Mouse (Mus musculus): ENCODE measurements around the gene Tmprss3. TPM values are rescaled to one million over a fixed set of nuclear protein-coding genes. Genes with fewer than 3 reads are reported as not detected.

The Tmprss3 gene
- total and polyA plus RNA-seq, 3 experiments: 0.08 to 0.11 TPM; not detected in 1

DNA sequence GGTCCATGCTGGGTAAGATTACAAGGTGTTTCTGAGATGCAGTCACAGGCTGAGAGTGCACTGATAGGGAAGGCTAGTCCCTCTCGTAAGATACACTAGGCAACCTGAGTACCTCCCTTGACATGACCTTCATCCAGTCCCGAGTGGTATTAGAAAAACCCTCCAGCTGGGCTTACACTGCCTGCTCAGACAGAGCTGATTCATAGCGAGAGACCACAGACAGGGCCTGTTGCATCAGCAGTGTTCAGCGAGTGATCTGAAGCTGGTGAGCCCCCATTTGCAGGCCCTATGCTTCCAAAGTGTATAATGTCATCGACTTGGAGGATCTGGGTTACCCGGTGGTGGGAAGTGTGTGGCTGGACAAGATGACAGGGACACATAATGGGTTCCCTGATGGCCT, 33.6 kb downstream of the Tmprss3 start, which contains the start of gene Tff1:
Tff1 (minus strand) TSS at position 151 of the 400 bp plus-strand sequence.
- H3K27me3 ChIP-seq (ENCODE audit: control insufficient read depth in 1 of 2, insufficient read depth in 2 of 2, low read length in 2 of 2): peaks cover 0 to 4% of the 10 kb centered on the region in 2 experiments; a peak in 3 of 4 replicates

DNA sequence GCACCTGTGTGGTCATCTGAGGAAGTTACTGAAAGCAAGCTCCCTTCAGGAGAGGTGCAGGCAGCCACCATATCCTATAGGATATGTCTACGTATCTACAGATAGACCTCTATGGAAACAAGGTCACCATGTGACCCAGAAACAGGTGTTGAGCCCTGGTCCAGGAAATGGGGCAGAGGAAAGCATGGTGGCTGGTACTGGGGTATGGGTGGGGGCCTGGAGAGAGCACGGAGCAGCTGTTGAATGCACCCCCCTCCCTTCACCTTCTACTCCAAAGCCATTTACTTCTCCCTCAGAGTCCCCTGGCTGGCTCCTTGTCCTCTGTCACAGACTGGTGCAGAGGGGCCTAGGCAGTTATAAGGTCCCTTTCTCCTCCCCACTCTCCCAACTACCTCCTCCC, 35.0 kb downstream of the Tmprss3 start:
- Histone ChIP-seq H3K36me3 (ENCODE audit: control insufficient read depth in 1 of 2, insufficient read depth in 2 of 2, low read length in 2 of 2) (no peaks in the 10 kb centered on the region), H3K4me3 (ENCODE audit: control insufficient read depth in 1 of 2, insufficient read depth in 1 of 2, low read depth in 2 of 2, low read length in 2 of 2) (no peak overlapping the region), H3K9me3 (replicated peaks; ENCODE audit: insufficient read depth, low read length) (no peaks in the 10 kb centered on the region), H3K27ac (ENCODE audit: control insufficient read depth, low read depth, low read length) (no peak overlapping the region), H3K79me2 (ENCODE audit: control insufficient read depth, insufficient read depth, low read length, poor library complexity) (no peaks in the 10 kb centered on the region), H3K9ac (ENCODE audit: control insufficient read depth, low read depth, low read length, poor library complexity, severe bottlenecking) (no peak overlapping the region), H3K27me3 (ENCODE audit: control insufficient read depth in 1 of 2, insufficient read depth in 2 of 2, low read length in 2 of 2) (peaks cover 0 to 4% of the 10 kb centered on the region in 2 experiments; a peak in 3 of 4 replicates), H3K4me1 (ENCODE audit: control insufficient read depth in 1 of 2, insufficient read depth in 2 of 2, low read length in 2 of 2) (no peaks in the 10 kb centered on the region)
- no peak for DNase-seq (ENCODE audit: low read depth, low spot score)
- TF ChIP-seq MYC (IDR thresholded peaks at IDR 0.05; ENCODE audit: low read depth, low read length): no peak
- TF ChIP-seq NELFE (IDR thresholded peaks at IDR 0.05; ENCODE audit: low read depth, low read length): no peak

More for the DNA sequence above, 33.6 kb downstream of the Tmprss3 start, which contains the start of gene Tff1:
- no peaks in the 10 kb centered on the region for H3K79me2 ChIP-seq (ENCODE audit: control insufficient read depth, insufficient read depth, low read length, poor library complexity)
- no peaks in the 10 kb centered on the region for H3K9me3 ChIP-seq (replicated peaks; ENCODE audit: insufficient read depth, low read length)
- no peak within 1 kb of the TSS for H3K9ac ChIP-seq (ENCODE audit: control insufficient read depth, low read depth, low read length, poor library complexity, severe bottlenecking)
- no peak for TF ChIP-seq USF2 (IDR thresholded peaks at IDR 0.05; ENCODE audit: borderline replicate concordance in 1 of 2, insufficient read depth in 1 of 2, low read depth in 1 of 2, low read length in 2 of 2)
- no peak for TF ChIP-seq ELF1 (IDR thresholded peaks at IDR 0.05; ENCODE audit: low read depth, low read length)
- no peak for TF ChIP-seq KAT2A (conservative IDR thresholded peaks at IDR 0.05; ENCODE audit: low read depth, low read length)
- TF ChIP-seq MAX (IDR thresholded peaks at IDR 0.05; ENCODE audit: low read length): no peak
- no peak for TF ChIP-seq MEF2A (IDR thresholded peaks at IDR 0.05; ENCODE audit: extremely low read depth, insufficient replicate concordance, low read depth, low read length, poor library complexity, severe bottlenecking)
- no peak for TF ChIP-seq CHD2 (IDR thresholded peaks at IDR 0.05; ENCODE audit: low read length)
- no peak for TF ChIP-seq BHLHE40 (IDR thresholded peaks at IDR 0.05; ENCODE audit: borderline replicate concordance, low read depth, low read length)
- TF ChIP-seq HCFC1 (IDR thresholded peaks at IDR 0.05; ENCODE audit: low read depth, low read length): no peak
- TF ChIP-seq MAZ (IDR thresholded peaks at IDR 0.05; ENCODE audit: low read depth, low read length): no peak
- TF ChIP-seq ZKSCAN1 (IDR thresholded peaks at IDR 0.05; ENCODE audit: low read depth, low read length): no peak
- DNase-seq (ENCODE audit: low read depth, low spot score): no peak
- H3K4me1 ChIP-seq (ENCODE audit: control insufficient read depth in 1 of 2, insufficient read depth in 2 of 2, low read length in 2 of 2): no peaks in the 10 kb centered on the region
- H3K27ac ChIP-seq (ENCODE audit: control insufficient read depth, low read depth, low read length): no peak within 1 kb of the TSS
- no peak within 1 kb of the TSS for H3K4me3 ChIP-seq (ENCODE audit: control insufficient read depth in 1 of 2, insufficient read depth in 1 of 2, low read depth in 2 of 2, low read length in 2 of 2)
- H3K36me3 ChIP-seq (ENCODE audit: control insufficient read depth in 1 of 2, insufficient read depth in 2 of 2, low read length in 2 of 2): no peaks in the 10 kb centered on the region

DNA sequence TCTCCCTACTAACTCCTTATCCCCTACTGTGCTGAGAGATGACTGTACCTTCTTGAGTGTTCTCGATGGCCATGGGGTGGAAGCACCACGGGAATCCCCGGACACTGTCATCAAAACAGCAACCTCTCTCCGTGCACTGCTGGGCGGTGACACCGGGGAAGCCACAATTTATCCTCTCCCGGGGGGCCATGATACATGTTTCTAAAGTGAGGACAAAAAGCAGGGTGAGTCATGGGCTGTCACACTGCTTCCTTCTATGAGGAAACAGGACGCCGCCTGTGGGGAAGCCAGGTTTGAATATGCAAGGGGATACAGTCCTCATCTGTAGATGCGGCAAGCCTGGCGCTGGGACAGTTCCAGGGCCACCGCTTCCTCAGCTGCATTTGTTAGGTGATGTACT, 36.2 kb downstream of the Tmprss3 start:
- no peak for DNase-seq (ENCODE audit: low read depth, low spot score)
- Histone ChIP-seq H3K36me3 (ENCODE audit: control insufficient read depth in 1 of 2, insufficient read depth in 2 of 2, low read length in 2 of 2) (no peaks in the 10 kb centered on the region), H3K9me3 (replicated peaks; ENCODE audit: insufficient read depth, low read length) (no peaks in the 10 kb centered on the region), H3K9ac (ENCODE audit: control insufficient read depth, low read depth, low read length, poor library complexity, severe bottlenecking) (no peak overlapping the region), H3K27me3 (ENCODE audit: control insufficient read depth in 1 of 2, insufficient read depth in 2 of 2, low read length in 2 of 2) (peaks cover 0 to 4% of the 10 kb centered on the region in 2 experiments; a peak in 2 of 4 replicates), H3K4me1 (ENCODE audit: control insufficient read depth in 1 of 2, insufficient read depth in 2 of 2, low read length in 2 of 2) (no peaks in the 10 kb centered on the region), H3K79me2 (ENCODE audit: control insufficient read depth, insufficient read depth, low read length, poor library complexity) (no peaks in the 10 kb centered on the region), H3K27ac (ENCODE audit: control insufficient read depth, low read depth, low read length) (no peak overlapping the region), H3K4me3 (ENCODE audit: control insufficient read depth in 1 of 2, insufficient read depth in 1 of 2, low read depth in 2 of 2, low read length in 2 of 2) (no peak overlapping the region)
- no peak for TF ChIP-seq POLR2A (IDR thresholded peaks at IDR 0.05; ENCODE audit: control insufficient read depth in 1 of 2, insufficient read depth in 1 of 2, low read depth in 1 of 2, low read length in 2 of 2, poor library complexity in 1 of 2)
- TF ChIP-seq USF1 (IDR thresholded peaks at IDR 0.05; ENCODE audit: low read depth, low read length): no peak
- no peak for TF ChIP-seq MYC (IDR thresholded peaks at IDR 0.05; ENCODE audit: low read depth, low read length)
- TF ChIP-seq MAX (IDR thresholded peaks at IDR 0.05; ENCODE audit: low read length): no peak
- no peak for TF ChIP-seq GATA1 (IDR thresholded peaks at IDR 0.05; ENCODE audit: low read depth, low read length)
- no peak for TF ChIP-seq CHD2 (IDR thresholded peaks at IDR 0.05; ENCODE audit: low read length)
- TF ChIP-seq HCFC1 (IDR thresholded peaks at IDR 0.05; ENCODE audit: low read depth, low read length): no peak
- no peak for TF ChIP-seq MEF2A (IDR thresholded peaks at IDR 0.05; ENCODE audit: extremely low read depth, insufficient replicate concordance, low read depth, low read length, poor library complexity, severe bottlenecking)
- no peak for TF ChIP-seq RAD21 (IDR thresholded peaks at IDR 0.05; ENCODE audit: low read depth, low read length)
- TF ChIP-seq KAT2A (conservative IDR thresholded peaks at IDR 0.05; ENCODE audit: low read depth, low read length): no peak
- TF ChIP-seq CTCF (IDR thresholded peaks at IDR 0.05 in 2 of 3, conservative IDR thresholded peaks at IDR 0.05 in 1 of 3; ENCODE audit: control insufficient read depth in 1 of 3, insufficient read depth in 1 of 3, low read depth in 2 of 3, low read length in 3 of 3, poor library complexity in 1 of 3, severe bottlenecking in 1 of 3): no peak
- TF ChIP-seq MAFK (IDR thresholded peaks at IDR 0.05; ENCODE audit: borderline replicate concordance, low read depth, low read length): no peak
- TF ChIP-seq ZNF384 (IDR thresholded peaks at IDR 0.05; ENCODE audit: low read depth, low read length): no peak
- TF ChIP-seq TAL1 (IDR thresholded peaks at IDR 0.05; ENCODE audit: low read length): no peak
- TF ChIP-seq ZC3H11A (IDR thresholded peaks at IDR 0.05; ENCODE audit: low read depth, low read length): no peak
- no peak for TF ChIP-seq UBTF (IDR thresholded peaks at IDR 0.05; ENCODE audit: borderline replicate concordance, insufficient read depth, low read depth, low read length)
- TF ChIP-seq E2F4 (IDR thresholded peaks at IDR 0.05; ENCODE audit: borderline replicate concordance, low read depth, low read length): no peak
- no peak for TF ChIP-seq MAZ (IDR thresholded peaks at IDR 0.05; ENCODE audit: low read depth, low read length)
- TF ChIP-seq TBP (IDR thresholded peaks at IDR 0.05; ENCODE audit: low read depth, low read length): no peak
- TF ChIP-seq MXI1 (IDR thresholded peaks at IDR 0.05; ENCODE audit: low read depth, low read length): no peak
